Mouse (Mus musculus) 416B (cell line): ENCODE data around the gene Ppp4r3b.

Experiments used
- DNase-seq: peaks from one replicate; pipeline ENCODE4 v3.0.0; 2011; ENCODE audit warnings: low read depth

Gene Ppp4r3b

GRCm38 (mm10) chr11:29238047-29238446 is 65.4 kb downstream of the Ppp4r3b start:
- no peak for DNase-seq

GRCm38 (mm10) chr11:29238551-29238950 is 65.9 kb downstream of the Ppp4r3b start:
- DNase-seq: peak; percentile 25

- no peak for DNase-seq
These were observed 66.7 kb downstream of the Ppp4r3b start for GRCm38 (mm10) chr11:29239353-29239752.

GRCm38 (mm10) chr11:29241961-29242360 is 69.3 kb downstream of the Ppp4r3b start:
- DNase-seq: no peak

GRCm38 (mm10) chr11:29245988-29246387 is 73.3 kb downstream of the Ppp4r3b start:
- peak; percentile 19 for DNase-seq

GRCm38 (mm10) chr11:29246883-29247650 is 74.4 kb downstream of the Ppp4r3b start, which contains the start of gene Cfap36:
TSS of gene Cfap36 (minus strand) at chr11:29247409.
- DNase-seq: peak; percentile 98

- DNase-seq: no peak
These were observed 75.0 kb downstream of the Ppp4r3b start for GRCm38 (mm10) chr11:29247725-29248124.

- no peak for DNase-seq
These were observed 75.7 kb downstream of the Ppp4r3b start for GRCm38 (mm10) chr11:29248386-29248785.

- no peak for DNase-seq
These were observed 82.0 kb downstream of the Ppp4r3b start for GRCm38 (mm10) chr11:29254643-29255042.

GRCm38 (mm10) chr11:29267824-29268223 is 95.1 kb downstream of the Ppp4r3b start:
- peak; percentile 62 for DNase-seq
